Mouse (Mus musculus) right cerebral cortex, postnatal 4 days (tissue): Measurements from ENCODE around the gene Gmnn.

Source experiments
- DNase-seq: peaks from one replicate; pipeline ENCODE4 v3.0.0-alpha.2; 2022

The Gmnn gene

GRCm38 (mm10) chr13:24702128-24702527 is 59.6 kb downstream of the Gmnn start:
- no peak for DNase-seq
